8 mouse cellular contexts compared by ENCODE assay signal in the genomic region with DNA sequence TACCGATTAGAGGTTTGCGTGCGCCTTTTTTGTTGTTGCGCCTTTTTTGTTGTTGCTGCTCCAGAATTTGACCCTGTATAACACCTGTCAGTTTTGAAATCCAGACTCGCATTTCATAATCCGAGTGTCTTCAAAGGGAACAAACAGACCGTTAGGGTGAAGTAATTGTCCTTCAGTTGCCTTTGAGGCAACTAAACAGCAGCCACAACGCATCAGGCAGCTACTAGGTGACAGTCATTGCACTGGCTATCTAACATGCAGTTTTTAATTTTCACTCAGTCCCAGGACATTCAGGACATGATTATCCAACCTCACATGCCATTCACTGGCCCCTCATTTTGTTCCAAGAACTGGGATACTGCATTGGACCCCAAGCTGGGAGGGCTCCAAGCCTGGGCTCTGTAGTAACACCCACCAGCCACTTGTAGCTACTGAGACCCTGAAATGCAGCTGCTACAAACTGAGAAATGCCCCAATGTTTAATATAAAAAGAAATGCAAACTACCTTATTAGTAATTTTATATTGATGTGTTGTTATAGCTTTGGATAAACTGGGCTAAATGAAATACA. TPM values are rescaled to one million over a fixed set of nuclear protein-coding genes. Genes with fewer than 3 reads are reported as not detected.
DNase-seq lines count a peak whose midpoint lies in the region; ATAC-seq and TF ChIP-seq lines count a peak whose summit lies in the region.

No protein-coding gene starts in this region.

- peak overlapping the region; percentile 72 for H3K4me2 ChIP-seq in intestine, embryonic 15.5 days (replicated peaks)
- peak overlapping the region; percentile 84 for H3K4me2 ChIP-seq in myocyte (ENCODE audit: low read depth)

- H3K4me3 ChIP-seq in intestine, embryonic 15.5 days (replicated peaks), result peak overlapping the region; percentile 81
- peak overlapping the region; percentile 52 for H3K4me3 ChIP-seq in myocyte

- no peak overlapping the region for H3K27ac ChIP-seq in intestine, embryonic 15.5 days

- H3K36me3 ChIP-seq in intestine, embryonic 15.5 days, result no peaks in the 10 kb centered on the region; the same call in 1 of the 2 replicates
- H3K36me3 ChIP-seq in myocyte (ENCODE audit: control insufficient read depth, insufficient read depth), result peaks cover 7% of the 10 kb centered on the region

- DNase-seq in cerebellum, postnatal 10 days, result peak; percentile 50 to 57
- DNase-seq in cerebellum, adult 8-10 months, result no peak
- DNase-seq in right cerebral cortex, postnatal 4 days, result peak; percentile 41
- DNase-seq in right cerebral cortex, postnatal 14 days, result no peak
- DNase-seq in yolk sac, embryonic 10.5 days (ENCODE audit: low spot score), result no peak
- DNase-seq in adrenal gland, postnatal 4 days (ENCODE audit: low spot score in 2 of 2), result no peak

- no peaks in the 10 kb centered on the region for H3K27me3 ChIP-seq in intestine, embryonic 15.5 days (replicated peaks)
- H3K27me3 ChIP-seq in myocyte (ENCODE audit: control insufficient read depth, insufficient read depth, insufficient read length), result no peaks in the 10 kb centered on the region

- peaks cover 15% of the 10 kb centered on the region for H3K4me1 ChIP-seq in intestine, embryonic 15.5 days (replicated peaks)

- peak; percentile 21; the same call in 1 of the 2 replicates for ATAC-seq in intestine, embryonic 15.5 days

- no peaks in the 10 kb centered on the region for H3K9me3 ChIP-seq in intestine, embryonic 15.5 days

- peak overlapping the region; percentile 96 for H3ac ChIP-seq in myocyte (ENCODE audit: control insufficient read depth, insufficient read length)

- TF ChIP-seq POLR2A in myocyte (IDR thresholded peaks at IDR 0.05; ENCODE audit: insufficient read length, low read depth), result no peak

- no peak overlapping the region for H3K9ac ChIP-seq in intestine, embryonic 15.5 days

- 2% methylated on average over 8 of the region's 8 CpGs for WGBS in intestine, embryonic 15.5 days

- peaks cover 25% of the 10 kb centered on the region for H3K79me2 ChIP-seq in myocyte (ENCODE audit: control insufficient read depth, insufficient read depth)

TF ChIP-seq in myocyte, 11 proteins besides CTCF, POLR2A, EP300 and RAD21:
- TF ChIP-seq SRF (IDR thresholded peaks at IDR 0.05; ENCODE audit: control insufficient read depth, insufficient read length, low read depth) (no peak), E2F4 (IDR thresholded peaks at IDR 0.05; ENCODE audit: insufficient read depth) (no peak), CEBPB (IDR thresholded peaks at IDR 0.05; ENCODE audit: insufficient read depth, poor library complexity, severe bottlenecking) (no peak), REST (IDR thresholded peaks at IDR 0.05; ENCODE audit: insufficient read depth, insufficient read length) (no peak), POLR2AphosphoS2 (IDR thresholded peaks at IDR 0.05; ENCODE audit: insufficient read length, low read depth) (no peak), MYOD1 (IDR thresholded peaks at IDR 0.05; ENCODE audit: control insufficient read depth in 1 of 3, insufficient read length in 2 of 3, low read depth in 2 of 3) (no peak), TCF12 (IDR thresholded peaks at IDR 0.05; ENCODE audit: insufficient read depth, poor library complexity, severe bottlenecking) (no peak), TCF3 (IDR thresholded peaks at IDR 0.05; ENCODE audit: insufficient read length, low read depth) (no peak), MYOG (IDR thresholded peaks at IDR 0.05; ENCODE audit: control insufficient read depth in 1 of 3, insufficient read depth in 1 of 3, insufficient read length in 2 of 3, low read depth in 2 of 3) (no peak), USF1 (IDR thresholded peaks at IDR 0.05; ENCODE audit: low read depth) (no peak), MAX (IDR thresholded peaks at IDR 0.05; ENCODE audit: low read depth) (no peak)

RNA-seq across cellular contexts. Expression of a gene that starts 0.7 kb away (rescaled TPM):
- 42.4 and 42.5 TPM in 2 replicates for polyA plus RNA-seq in intestine, embryonic 15.5 days (2015; fragmentation: Nextera tagmentation; extraction: Ambion mirVana)
- polyA plus RNA-seq in myocyte (2012; fragmentation: generic; extraction: Trizol), result 75.8 TPM
- 100 to 1,000 TPM; 140 to 144 TPM for total RNA-seq in adrenal gland, postnatal 4 days (2021)

RNA-seq across cellular contexts. Expression of a gene that starts 31.4 kb away (rescaled TPM):
- polyA plus RNA-seq in intestine, embryonic 15.5 days (2015; fragmentation: Nextera tagmentation; extraction: Ambion mirVana), result 38.0 and 38.8 TPM in 2 replicates
- polyA plus RNA-seq in myocyte (2012; fragmentation: generic; extraction: Trizol), result 77.2 TPM
- 10 to 100 TPM; 39.5 to 46.6 TPM for total RNA-seq in adrenal gland, postnatal 4 days (2021)

RNA-seq across cellular contexts. Expression of a gene that starts 35.5 kb away (rescaled TPM):
- 17.5 and 18.4 TPM in 2 replicates for polyA plus RNA-seq in intestine, embryonic 15.5 days (2015; fragmentation: Nextera tagmentation; extraction: Ambion mirVana)
- 49.9 TPM for polyA plus RNA-seq in myocyte (2012; fragmentation: generic; extraction: Trizol)
- 10 to 100 TPM; 52.3 to 53.8 TPM for total RNA-seq in adrenal gland, postnatal 4 days (2021)

RNA-seq across cellular contexts. Expression of a gene that starts 36.4 kb away (rescaled TPM):
- polyA plus RNA-seq in intestine, embryonic 15.5 days (2015; fragmentation: Nextera tagmentation; extraction: Ambion mirVana), result 9.6 and 9.8 TPM in 2 replicates
- 3.7 TPM for polyA plus RNA-seq in myocyte (2012; fragmentation: generic; extraction: Trizol)
- total RNA-seq in adrenal gland, postnatal 4 days (2021), result 1 to 10 TPM; 7.6 to 8.2 TPM

RNA-seq across cellular contexts. Expression of a gene that starts 36.6 kb away (rescaled TPM):
- polyA plus RNA-seq in intestine, embryonic 15.5 days (2015; fragmentation: Nextera tagmentation; extraction: Ambion mirVana), result 33.1 and 35.6 TPM in 2 replicates
- 11.0 TPM for polyA plus RNA-seq in myocyte (2012; fragmentation: generic; extraction: Trizol)
- 10 to 100 TPM; 40.8 to 42.6 TPM for total RNA-seq in adrenal gland, postnatal 4 days (2021)

Comparison
In these comparisons a context has a peak if more than half of its experiments do, and no peak if none do; other contexts are left out.
1. DNase-seq: peak in cerebellum, postnatal 10 days (2 of 2) and right cerebral cortex, postnatal 4 days (single experiment); none in cerebellum, adult 8-10 months (single experiment), right cerebral cortex, postnatal 14 days (single experiment), yolk sac, embryonic 10.5 days (single experiment) and adrenal gland, postnatal 4 days (0 of 2).